10 mouse cellular contexts compared by ENCODE assay signal in genomic region chr1:33758488-33758887, GRCm38 (mm10). TPM values are rescaled to one million over a fixed set of nuclear protein-coding genes. Genes with fewer than 3 reads are reported as not detected.
DNase-seq lines count a peak whose midpoint lies in the region; ATAC-seq and TF ChIP-seq lines count a peak whose summit lies in the region.
"Had no signal": no experiment of that assay in that cellular context is flagged by ENCODE, and none has a peak within 500 bp of the region (broad histone marks: within the 10 kb centered on the region; RNA-seq: fewer than 3 reads in every experiment).

No protein-coding gene starts in this region.

- no peak for TF ChIP-seq EP300 in liver, postnatal 0 days (IDR thresholded peaks at IDR 0.05; ENCODE audit: low read depth)

- H3K4me1 ChIP-seq in heart, embryonic 13.5 days: peaks cover 37% of the 10 kb centered on the region
- H3K4me1 ChIP-seq in liver, postnatal 0 days (ENCODE audit: insufficient read depth): peaks cover 32% of the 10 kb centered on the region
- peaks cover 22% of the 10 kb centered on the region; the same call in 1 of the 2 replicates for H3K4me1 ChIP-seq in kidney, adult 2 months (ENCODE audit: control insufficient read depth, insufficient read depth, low read length)
- peaks cover 18% of the 10 kb centered on the region for H3K4me1 ChIP-seq in forebrain, embryonic 12.5 days

- ATAC-seq in heart, embryonic 13.5 days (ENCODE audit: extremely low read depth, insufficient number of reproducible peaks, low FRiP score, low TSS enrichment): no peak
- ATAC-seq in common myeloid progenitor, adult 5-6 weeks (replicated peaks; ENCODE audit: low read depth, poor library complexity, severe bottlenecking): peak; percentile 64
- ATAC-seq in liver, postnatal 0 days: no peak
- ATAC-seq in forebrain, embryonic 12.5 days (ENCODE audit: low FRiP score): no peak

- no peaks in the 10 kb centered on the region for H3K27me3 ChIP-seq in heart, embryonic 13.5 days (replicated peaks)
- H3K27me3 ChIP-seq in liver, postnatal 0 days (ENCODE audit: insufficient read depth, low read length): no peaks in the 10 kb centered on the region
- H3K27me3 ChIP-seq in kidney, adult 2 months (replicated peaks; ENCODE audit: control insufficient read depth, insufficient read depth, low read length): no peaks in the 10 kb centered on the region
- H3K27me3 ChIP-seq in forebrain, embryonic 12.5 days: no peaks in the 10 kb centered on the region
- H3K27me3 ChIP-seq: stomach, embryonic 15.5 days had no signal

- H3K4me2 ChIP-seq in heart, embryonic 13.5 days: peak overlapping the region; percentile 92
- H3K4me2 ChIP-seq in liver, postnatal 0 days (ENCODE audit: low read depth, low read length): peak overlapping the region; percentile 100
- no peak overlapping the region for H3K4me2 ChIP-seq in forebrain, embryonic 12.5 days

- H3K9me3 ChIP-seq in heart, embryonic 13.5 days: no peaks in the 10 kb centered on the region
- H3K9me3 ChIP-seq in liver, postnatal 0 days (ENCODE audit: low read length): no peaks in the 10 kb centered on the region
- H3K9me3 ChIP-seq in forebrain, embryonic 12.5 days: no peaks in the 10 kb centered on the region
- H3K9me3 ChIP-seq: stomach, embryonic 15.5 days had no signal

- peaks cover 32% of the 10 kb centered on the region for H3K36me3 ChIP-seq in heart, embryonic 13.5 days
- H3K36me3 ChIP-seq in liver, postnatal 0 days (replicated peaks; ENCODE audit: insufficient read depth, low read length): 0 out of 2 replicates have a peak, but pooled peaks cover 2% of the 10 kb centered on the region
- H3K36me3 ChIP-seq in kidney, adult 2 months (ENCODE audit: control insufficient read depth, insufficient read depth, low read length): no peaks in the 10 kb centered on the region
- peaks cover 10% of the 10 kb centered on the region; the same call in 1 of the 2 replicates for H3K36me3 ChIP-seq in forebrain, embryonic 12.5 days (replicated peaks)
- H3K36me3 ChIP-seq: stomach, embryonic 15.5 days had no signal

- TF ChIP-seq CTCF in liver, postnatal 0 days (IDR thresholded peaks at IDR 0.05; ENCODE audit: low read depth): no peak
- no peak for TF ChIP-seq CTCF in kidney, adult 2 months (conservative IDR thresholded peaks at IDR 0.05; ENCODE audit: insufficient read depth, insufficient read length, low read depth, low read length)

- no peak for DNase-seq in heart, adult 18-20 months
- DNase-seq in A20 (ENCODE audit: low read depth, low spot score): peak; percentile 27
- DNase-seq in liver, postnatal 0 days: peak; percentile 40
- no peak for DNase-seq in layer of hippocampus, postnatal 36 days
- DNase-seq in kidney, adult 2 months: no peak
- DNase-seq: gastrocnemius, adult 2 months had no signal

- 61% methylated on average over 4 of the region's 4 CpGs for WGBS in heart, embryonic 13.5 days
- 43% methylated on average over 4 of the region's 4 CpGs for WGBS in liver, postnatal 0 days (ENCODE audit: insufficient replicate concordance)
- WGBS in kidney, adult 2 months: 68% methylated on average over 4 of the region's 4 CpGs
- WGBS in forebrain, embryonic 12.5 days: 69% methylated on average over 4 of the region's 4 CpGs

- H3K27ac ChIP-seq in heart, embryonic 13.5 days (replicated peaks): no peak overlapping the region
- 0 out of 2 replicates have a peak overlapping the region, but pooled peaks have one; percentile 49 for H3K27ac ChIP-seq in liver, postnatal 0 days (ENCODE audit: low read depth)
- H3K27ac ChIP-seq in kidney, adult 2 months (ENCODE audit: insufficient read depth, low read depth, low read length): no peak overlapping the region
- H3K27ac ChIP-seq in forebrain, embryonic 12.5 days: no peak overlapping the region

- H3K4me3 ChIP-seq in heart, embryonic 13.5 days: no peak overlapping the region
- H3K4me3 ChIP-seq in liver, postnatal 0 days (ENCODE audit: low read depth, low read length): peak overlapping the region; percentile 79; the same call in 1 of the 2 replicates
- H3K4me3 ChIP-seq in kidney, adult 2 months (ENCODE audit: insufficient read depth, low read depth, low read length): no peak overlapping the region
- no peak overlapping the region for H3K4me3 ChIP-seq in forebrain, embryonic 12.5 days (replicated peaks)

- no peak for TF ChIP-seq POLR2A in kidney, adult 2 months (IDR thresholded peaks at IDR 0.05; ENCODE audit: low read depth, low read length)

- no peak overlapping the region; the same call in 1 of the 2 replicates for H3K9ac ChIP-seq in heart, embryonic 13.5 days
- no peak overlapping the region for H3K9ac ChIP-seq in liver, postnatal 0 days (replicated peaks)
- no peak overlapping the region for H3K9ac ChIP-seq in forebrain, embryonic 12.5 days

RNA-seq across cellular contexts. Expression of gene Bag2, which starts 0.9 kb away (rescaled TPM):
- 69.4 and 82.4 TPM in 2 replicates for polyA plus RNA-seq in heart, embryonic 13.5 days (2015; fragmentation: Nextera tagmentation; extraction: Ambion mirVana)
- total RNA-seq in heart, adult 18-20 months (2021): 10 to 100 TPM; 34.4 to 39.9 TPM
- 35.4 and 43.8 TPM in 2 replicates for total RNA-seq in common myeloid progenitor, adult 5-6 weeks (2017)
- 12.8 and 16.0 TPM in 2 replicates for polyA plus RNA-seq in liver, postnatal 0 days (2015; fragmentation: Nextera tagmentation; extraction: Ambion mirVana)
- total RNA-seq in layer of hippocampus, postnatal 36 days (2021): 10 to 100 TPM; 10.3 to 11.3 TPM
- 18.0 and 22.0 TPM in 2 replicates for polyA plus RNA-seq in kidney, adult 2 months (2012; rRNA removed)
- 28.3 and 29.0 TPM in 2 replicates for polyA plus RNA-seq in forebrain, embryonic 12.5 days (2016; fragmentation: Nextera tagmentation; extraction: Ambion mirVana)

RNA-seq across cellular contexts. Expression of gene Rab23, which starts 38.8 kb away (rescaled TPM):
- 14.1 and 14.5 TPM in 2 replicates for polyA plus RNA-seq in heart, embryonic 13.5 days (2015; fragmentation: Nextera tagmentation; extraction: Ambion mirVana)
- 10 to 100 TPM in 1 of 2 experiments, 1 to 10 TPM in 1; 7.8 to 10.4 TPM for total RNA-seq in heart, adult 18-20 months (2021)
- total RNA-seq in common myeloid progenitor, adult 5-6 weeks (2017): 3.7 and 4.3 TPM in 2 replicates
- 2.3 and 2.8 TPM in 2 replicates for polyA plus RNA-seq in liver, postnatal 0 days (2015; fragmentation: Nextera tagmentation; extraction: Ambion mirVana)
- 10 to 100 TPM; 26.4 to 32.3 TPM for total RNA-seq in layer of hippocampus, postnatal 36 days (2021)
- polyA plus RNA-seq in kidney, adult 2 months (2012; rRNA removed): 7.3 and 7.5 TPM in 2 replicates
- polyA plus RNA-seq in forebrain, embryonic 12.5 days (2016; fragmentation: Nextera tagmentation; extraction: Ambion mirVana): 30.7 and 32.3 TPM in 2 replicates

RNA-seq across cellular contexts. Expression of gene Zfp451, which starts 55.9 kb away (rescaled TPM):
- polyA plus RNA-seq in heart, embryonic 13.5 days (2015; fragmentation: Nextera tagmentation; extraction: Ambion mirVana): 12.4 and 14.6 TPM in 2 replicates
- total RNA-seq in heart, adult 18-20 months (2021): 10 to 100 TPM; 11.7 to 12.5 TPM
- total RNA-seq in common myeloid progenitor, adult 5-6 weeks (2017): 32.9 and 44.4 TPM in 2 replicates
- polyA plus RNA-seq in liver, postnatal 0 days (2015; fragmentation: Nextera tagmentation; extraction: Ambion mirVana): 3.8 and 4.4 TPM in 2 replicates
- total RNA-seq in layer of hippocampus, postnatal 36 days (2021): 10 to 100 TPM; 53.8 to 55.3 TPM
- 4.1 and 5.0 TPM in 2 replicates for polyA plus RNA-seq in kidney, adult 2 months (2012; rRNA removed)
- polyA plus RNA-seq in forebrain, embryonic 12.5 days (2016; fragmentation: Nextera tagmentation; extraction: Ambion mirVana): 51.9 and 55.6 TPM in 2 replicates

Comparison
In these comparisons a context has a peak if more than half of its experiments do, and no peak if none do; other contexts are left out.
1. DNase-seq: peak in A20 (single experiment) and liver, postnatal 0 days (single experiment); none in heart, adult 18-20 months (0 of 2), layer of hippocampus, postnatal 36 days (0 of 2) and kidney, adult 2 months (single experiment).